Mouse (Mus musculus) splenic B cell, adult 2 months (primary cell): ENCODE data around the gene Lrba.

Source experiments
- DNase-seq: peaks from one replicate; pipeline ENCODE4 v3.0.0-alpha.2; 2011; ENCODE audit warnings: low read depth, low spot score
- H3K27me3 ChIP-seq: 2 replicates; pipeline ENCODE4 v1.6.1; 2012; ENCODE audit warnings: mild to moderate bottlenecking, low read length, moderate library complexity, mixed read lengths; ENCODE audit not compliant: control insufficient read depth, poor library complexity, insufficient read depth, severe bottlenecking
- H3K36me3 ChIP-seq: 2 replicates; pipeline ENCODE4 v1.6.1; 2012; ENCODE audit warnings: mild to moderate bottlenecking, low read length, moderate library complexity, mixed read lengths; ENCODE audit not compliant: control insufficient read depth, poor library complexity, insufficient read depth, severe bottlenecking

The Lrba gene

GRCm38 (mm10) chr3:86548091-86549015, 323.9 kb downstream of the Lrba start, which contains the start of gene Mab21l2:
Mab21l2 (minus strand) TSS chr3:86548629.
- Histone ChIP-seq H3K27me3 (peaks cover 2% of the 10 kb centered on the region; the same call in 1 of the 2 replicates), H3K36me3 (0 out of 2 replicates have a peak, but pooled peaks cover 2% of the 10 kb centered on the region)
- DNase-seq: peak; percentile 32

GRCm38 (mm10) chr3:86550301-86551010, 326.0 kb downstream of the Lrba start:
- DNase-seq: no peak
- 0 out of 2 replicates have a peak, but pooled peaks cover 2% of the 10 kb centered on the region for H3K36me3 ChIP-seq

GRCm38 (mm10) chr3:86551011-86551728, 326.7 kb downstream of the Lrba start:
- peaks cover 2% of the 10 kb centered on the region; the same call in 1 of the 2 replicates for H3K27me3 ChIP-seq
- H3K36me3 ChIP-seq: 0 out of 2 replicates have a peak, but pooled peaks cover 2% of the 10 kb centered on the region
- no peak for DNase-seq

More at GRCm38 (mm10) chr3:86550301-86551010, 326.0 kb downstream of the Lrba start:
- H3K27me3 ChIP-seq: peaks cover 2% of the 10 kb centered on the region; the same call in 1 of the 2 replicates

GRCm38 (mm10) chr3:86552170-86552569, 327.7 kb downstream of the Lrba start:
- 0 out of 2 replicates have a peak, but pooled peaks cover 2% of the 10 kb centered on the region for H3K36me3 ChIP-seq
- no peak for DNase-seq
- H3K27me3 ChIP-seq: peaks cover 2% of the 10 kb centered on the region; the same call in 1 of the 2 replicates

- H3K36me3 ChIP-seq: 0 out of 2 replicates have a peak, but pooled peaks cover 2% of the 10 kb centered on the region
- DNase-seq: no peak
These were observed 334.5 kb downstream of the Lrba start for GRCm38 (mm10) chr3:86558976-86559375.

DNA sequence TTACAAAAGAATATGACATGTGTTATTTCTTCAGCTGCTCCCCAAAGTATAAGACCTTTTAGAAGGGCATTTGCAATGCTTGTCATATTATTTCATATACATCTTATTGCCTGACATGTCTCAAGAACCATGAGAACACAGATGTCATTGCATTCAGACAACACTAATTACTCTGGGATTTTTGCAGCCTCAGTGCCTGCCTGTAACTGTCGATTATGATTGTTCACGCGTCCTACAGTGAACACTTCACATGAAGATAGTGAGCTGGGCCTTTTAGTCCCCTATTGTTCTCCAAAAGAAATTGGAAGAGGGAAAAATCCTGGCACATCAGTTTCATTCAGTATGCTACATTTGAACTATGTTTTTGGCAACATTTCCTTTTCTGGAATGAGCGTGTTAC, 335.2 kb downstream of the Lrba start:
- no peak for DNase-seq
- Histone ChIP-seq H3K36me3 (0 out of 2 replicates have a peak, but pooled peaks cover 2% of the 10 kb centered on the region), H3K27me3 (no peaks in the 10 kb centered on the region)

More at GRCm38 (mm10) chr3:86558976-86559375, 334.5 kb downstream of the Lrba start:
- no peaks in the 10 kb centered on the region for H3K27me3 ChIP-seq

GRCm38 (mm10) chr3:86560281-86561022, 336.0 kb downstream of the Lrba start:
- DNase-seq: no peak
- Histone ChIP-seq H3K36me3 (0 out of 2 replicates have a peak, but pooled peaks cover 2% of the 10 kb centered on the region), H3K27me3 (no peaks in the 10 kb centered on the region)

- Histone ChIP-seq H3K36me3 (0 out of 2 replicates have a peak, but pooled peaks cover 2% of the 10 kb centered on the region), H3K27me3 (no peaks in the 10 kb centered on the region)
- DNase-seq: no peak
These were observed 336.5 kb downstream of the Lrba start for GRCm38 (mm10) chr3:86561023-86561344.

DNA sequence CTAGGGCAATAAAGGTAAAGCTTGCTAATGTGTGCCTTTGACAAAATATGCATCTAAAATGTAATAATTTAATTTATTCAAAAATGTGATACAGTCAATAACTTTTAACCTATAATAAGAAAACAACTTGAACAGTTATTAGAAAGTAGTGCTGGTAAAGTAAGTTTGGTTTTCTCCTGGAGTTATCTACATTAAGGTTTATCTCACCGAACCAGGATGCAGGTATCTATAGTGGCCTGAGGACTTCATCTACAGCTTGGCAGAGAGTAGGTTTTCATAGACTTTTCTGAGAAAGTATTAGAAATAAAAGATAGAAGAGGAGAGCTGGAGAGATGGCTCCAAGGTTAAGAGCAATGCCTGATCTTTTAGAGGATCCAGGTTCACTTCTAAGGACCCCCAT, 336.9 kb downstream of the Lrba start:
- Histone ChIP-seq H3K27me3 (no peaks in the 10 kb centered on the region), H3K36me3 (0 out of 2 replicates have a peak, but pooled peaks cover 2% of the 10 kb centered on the region)
- no peak for DNase-seq

DNA sequence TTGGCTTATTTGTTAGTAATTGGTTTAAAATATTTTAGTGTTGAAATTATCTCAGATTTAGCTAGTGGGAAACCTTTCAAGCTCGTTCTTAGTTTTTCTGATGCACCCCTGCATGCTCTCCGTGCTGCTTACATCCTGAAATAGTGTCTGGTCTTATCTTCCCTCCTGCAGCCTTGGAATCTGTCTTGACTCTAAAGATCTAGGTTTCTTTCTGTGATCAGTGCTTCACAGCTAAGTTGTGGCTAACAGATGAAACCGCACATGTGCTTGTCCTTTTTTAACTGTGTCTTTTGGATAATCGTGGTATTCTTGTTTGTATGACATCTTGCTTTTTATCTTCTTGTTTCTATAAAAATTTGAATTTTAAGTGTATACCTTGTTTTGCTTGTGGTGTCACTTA, 342.8 kb downstream of the Lrba start:
- DNase-seq: no peak
- Histone ChIP-seq H3K27me3 (no peaks in the 10 kb centered on the region), H3K36me3 (no peaks in the 10 kb centered on the region)

DNA sequence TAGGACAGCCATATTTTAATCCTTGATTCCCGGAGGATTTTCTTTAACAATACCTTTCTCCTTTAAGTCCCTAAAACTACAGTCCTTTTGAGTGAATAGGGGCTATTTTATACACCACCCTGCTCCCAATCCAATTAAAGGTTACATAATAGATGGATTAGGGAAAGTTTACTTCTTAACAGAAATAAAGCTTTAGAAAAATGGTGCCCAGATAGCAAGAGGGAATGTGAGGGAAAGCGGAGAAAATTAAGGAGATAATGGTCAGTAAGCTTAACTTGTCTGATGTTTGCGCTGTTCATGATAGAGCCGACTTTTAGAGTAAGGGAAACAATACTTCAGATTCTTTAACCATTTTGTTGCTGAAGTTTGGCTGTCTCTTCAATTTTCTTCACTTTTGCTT, 347.0 kb downstream of the Lrba start:
- Histone ChIP-seq H3K27me3 (no peaks in the 10 kb centered on the region), H3K36me3 (no peaks in the 10 kb centered on the region)
- DNase-seq: no peak

DNA sequence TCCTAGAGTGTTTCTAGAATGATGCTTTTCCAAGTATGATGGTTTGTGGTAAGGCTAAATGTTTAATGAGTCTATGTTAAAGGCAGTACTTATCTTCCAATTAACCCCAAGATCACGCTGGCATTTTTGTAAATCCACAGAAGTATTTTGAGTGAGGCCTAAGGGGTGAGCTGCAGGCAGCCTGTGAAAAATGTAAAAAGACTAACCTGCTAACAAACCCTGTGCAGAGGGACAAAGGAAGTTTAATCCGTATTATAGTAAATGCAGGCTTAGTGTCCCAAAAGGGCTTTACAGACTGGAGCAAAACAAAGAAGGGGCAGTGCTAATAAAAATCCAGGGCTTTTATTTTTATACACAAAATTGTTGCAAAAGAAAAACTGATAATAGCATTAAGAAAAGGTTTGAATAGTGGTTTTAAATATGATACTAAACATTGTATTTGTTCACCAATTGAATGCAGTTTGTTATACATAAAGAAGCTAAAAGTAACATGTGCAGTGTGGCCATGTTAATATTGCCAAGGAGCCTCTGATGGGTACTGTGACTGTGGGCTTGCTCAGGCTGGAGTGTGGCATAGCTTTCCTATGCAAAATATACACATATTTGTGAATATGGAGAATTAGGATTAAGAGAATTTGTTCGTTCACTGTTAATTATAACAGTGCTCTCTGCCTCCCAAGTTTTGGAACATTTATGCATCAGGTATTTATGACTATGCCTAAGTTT, 348.2 kb downstream of the Lrba start:
- no peak for DNase-seq
- H3K27me3 ChIP-seq: no peaks in the 10 kb centered on the region
- H3K36me3 ChIP-seq: no peaks in the 10 kb centered on the region

DNA sequence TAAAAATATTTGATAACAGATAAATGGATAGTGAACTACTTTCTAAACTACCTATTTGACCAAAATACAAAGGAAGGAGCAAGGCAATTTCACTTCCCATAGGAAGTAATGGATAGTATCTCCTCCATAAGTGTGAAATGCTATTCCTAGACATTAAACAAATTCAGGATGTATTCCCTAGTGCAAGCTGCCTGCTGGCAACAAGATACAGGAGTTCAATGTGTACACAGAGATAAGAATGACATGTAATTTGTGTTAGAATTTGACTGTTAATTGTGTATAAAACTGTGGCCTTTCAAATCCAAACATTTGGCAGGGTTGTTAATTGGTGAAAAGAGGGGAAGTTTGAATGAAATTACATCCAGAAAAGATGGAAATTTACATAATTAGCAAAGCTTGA, 350.8 kb downstream of the Lrba start:
- Histone ChIP-seq H3K36me3 (no peaks in the 10 kb centered on the region), H3K27me3 (no peaks in the 10 kb centered on the region)
- no peak for DNase-seq
